Mouse (Mus musculus): ENCODE measurements around the gene Bbs10.

- TF ChIP-seq POLR2A (IDR thresholded peaks at IDR 0.05; ENCODE audit: control insufficient read depth, low read depth, low read length) (no peak), CTCF (IDR thresholded peaks at IDR 0.05; ENCODE audit: control insufficient read depth, insufficient read depth, insufficient replicate concordance, low read depth, low read length) (no peak)
Observed at GRCm38 (mm10) chr10:111302486-111302885, 4.0 kb downstream of the Bbs10 start.
